Mouse (Mus musculus) limb, embryonic 14.5 days (tissue): ENCODE data around the gene Arpc1b. TPM values are rescaled to one million over a fixed set of nuclear protein-coding genes. Genes with fewer than 3 reads are reported as not detected.

ENCODE experiments used
- ATAC-seq: fragments of 200-750 bp; cut with Nextera tagmentation; 2 replicates; pipeline ENCODE4 v1.8.0; 2017; ENCODE audit warnings: low read depth, moderate number of reproducible peaks, moderate TSS enrichment; ENCODE audit not compliant: low FRiP score
- DNase-seq: peaks from one replicate; pipeline ENCODE4 v3.0.0-alpha.2; 2015; ENCODE audit warnings: low spot score
- H3K27ac ChIP-seq: fragments of 300-500 bp; sonication (generic); replicated peaks from 2 replicates; pipeline ENCODE4 v1.5.1; 2014; ENCODE audit warnings: low read depth, mild to moderate bottlenecking, low read length, moderate library complexity, mixed read lengths
- H3K27me3 ChIP-seq: fragments of 300-500 bp; sonication (generic); 2 replicates; pipeline ENCODE4 v1.6.1; 2014; ENCODE audit warnings: low read length, mixed read lengths; ENCODE audit not compliant: control insufficient read depth, insufficient read depth
- H3K36me3 ChIP-seq: fragments of 300-500 bp; sonication (generic); 2 replicates; pipeline ENCODE4 v1.6.1; 2014; ENCODE audit warnings: mild to moderate bottlenecking, low read length, moderate library complexity, mixed read lengths; ENCODE audit not compliant: control insufficient read depth, insufficient read depth
- H3K4me1 ChIP-seq: fragments of 300-500 bp; sonication (generic); 2 replicates; pipeline ENCODE4 v1.6.1; 2014; ENCODE audit warnings: antibody characterized with exemption, low read length, mixed read lengths; ENCODE audit not compliant: control insufficient read depth, insufficient read depth
- H3K4me2 ChIP-seq: fragments of 300-500 bp; sonication (generic); replicated peaks from 2 replicates; pipeline ENCODE4 v1.6.1; 2014; ENCODE audit warnings: low read depth, mild to moderate bottlenecking, low read length, moderate library complexity; ENCODE audit not compliant: severe bottlenecking
- H3K4me3 ChIP-seq: fragments of 300-500 bp; sonication (generic); replicated peaks from 2 replicates; pipeline ENCODE4 v1.5.1; 2014; ENCODE audit warnings: low read length
- H3K9ac ChIP-seq: fragments of 300-500 bp; sonication (generic); 2 replicates; pipeline ENCODE4 v1.6.1; 2014; ENCODE audit warnings: mild to moderate bottlenecking, low read depth, low read length, moderate library complexity; ENCODE audit not compliant: severe bottlenecking
- H3K9me3 ChIP-seq: fragments of 300-500 bp; sonication (generic); 2 replicates; pipeline ENCODE4 v1.6.1; 2016; ENCODE audit warnings: low read length; ENCODE audit not compliant: control insufficient read depth
- POLR2A ChIP-seq: fragments of 200-500 bp; IDR thresholded peaks from 2 replicates; pipeline ENCODE4 v1.8.0; 2012; ENCODE audit warnings: inconsistent platforms, mild to moderate bottlenecking, moderate library complexity, borderline replicate concordance; ENCODE audit not compliant: insufficient read depth, insufficient read length; ENCODE audit errors: extremely low read depth
- WGBS: fragments of 180-500 bp; shearing (Covaris S2); extraction: QIAGEN DNeasy Blood & Tissue Kit; methylation state at CpG from one replicate; pipeline ENCODE4 v1.1.7; 2014; 5-methylcytosine and 5-hydroxymethylcytosine counted together
- polyA plus RNA-seq, 2 experiments: library from polyadenylated mRNA; depleted of rRNA in 1 of 2; stranded (reverse) in 1 of 2; unstranded in 1 of 2; fragments of >200 nt; fragmentation: Nextera tagmentation in 1 of 2; extraction: Ambion mirVana in 1 of 2; gene quantifications; 2 replicates each; pipeline versions ENCODE4 v1.2.1 to v1.2.3; 2012 to 2014

Gene Arpc1b
- polyA plus RNA-seq, 2 experiments, result 214 to 340 TPM

- no peak for ATAC-seq
- Histone ChIP-seq H3K4me3 (no peak overlapping the region), H3K4me2 (no peak overlapping the region), H3K9me3 (no peaks in the 10 kb centered on the region), H3K27ac (no peak overlapping the region), H3K4me1 (no peaks in the 10 kb centered on the region), H3K36me3 (peaks cover 96% of the 10 kb centered on the region), H3K27me3 (no peaks in the 10 kb centered on the region), H3K9ac (no peak overlapping the region)
- TF ChIP-seq POLR2A, result no peak
- 93% methylated on average over 4 of the region's 4 CpGs for WGBS
- no peak for DNase-seq
Observed at GRCm38 (mm10) chr5:145102706-145103105, 11.3 kb upstream of the Arpc1b start.

DNA sequence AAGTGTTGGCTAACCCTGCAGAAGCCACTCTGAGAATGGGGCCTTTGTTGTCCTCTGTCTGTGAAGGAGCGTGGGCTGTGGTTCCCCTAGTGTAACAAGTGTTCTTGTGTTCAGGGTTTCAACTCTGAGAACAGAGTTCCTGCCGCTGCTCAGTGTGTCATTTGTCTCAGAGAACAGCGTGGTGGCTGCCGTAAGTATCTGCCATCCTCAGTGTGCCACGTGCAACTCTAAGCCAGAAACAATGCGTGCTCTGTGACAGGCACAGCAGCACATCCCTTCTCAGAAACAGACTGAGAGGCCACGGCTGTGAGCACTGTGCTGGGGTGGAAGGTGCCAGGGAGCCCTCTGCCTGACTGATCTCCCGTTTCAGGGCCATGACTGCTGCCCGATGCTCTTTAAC, 9.7 kb upstream of the Arpc1b start:
- Histone ChIP-seq H3K9me3 (no peaks in the 10 kb centered on the region), H3K4me2 (no peak overlapping the region), H3K27ac (no peak overlapping the region), H3K36me3 (peaks cover 95% of the 10 kb centered on the region), H3K4me1 (no peaks in the 10 kb centered on the region), H3K4me3 (no peak overlapping the region), H3K9ac (no peak overlapping the region), H3K27me3 (no peaks in the 10 kb centered on the region)
- WGBS, result 90% methylated on average over 9 of the region's 9 CpGs
- no peak for TF ChIP-seq POLR2A
- DNase-seq, result no peak
- ATAC-seq, result peak; percentile 50; the same call in 1 of the 2 replicates

DNA sequence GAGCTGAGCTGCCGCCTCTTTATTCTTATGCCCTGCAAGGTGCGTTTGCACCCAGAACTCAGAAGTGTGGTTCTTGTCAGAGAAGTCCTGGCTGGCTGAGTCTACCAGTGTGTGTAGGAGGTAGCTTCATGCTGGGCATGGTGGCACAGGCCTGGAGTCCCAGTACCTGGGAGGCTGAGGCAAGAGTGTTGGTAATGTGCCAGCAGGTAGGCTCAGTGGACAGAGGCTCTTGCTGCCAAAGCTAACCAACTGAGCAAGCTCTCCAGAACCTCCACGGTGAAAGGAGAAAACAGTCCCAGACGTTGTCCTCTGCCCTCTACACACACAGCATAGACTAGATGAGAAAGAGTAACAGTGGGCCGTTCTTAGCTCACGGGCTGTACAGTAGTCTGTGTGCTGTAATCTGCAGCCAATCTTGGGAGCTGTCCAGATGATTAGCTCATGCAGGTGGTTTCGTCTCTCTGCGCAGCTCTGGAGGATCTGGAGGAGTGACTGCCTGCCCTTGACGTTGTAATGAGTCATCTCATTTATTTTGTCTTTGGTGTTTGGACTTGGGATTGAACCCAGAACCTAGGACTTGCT, 8.2 kb upstream of the Arpc1b start:
- WGBS, result 96% methylated on average over 9 of the region's 9 CpGs
- ATAC-seq (no peak), DNase-seq (no peak)
- Histone ChIP-seq H3K9me3 (no peaks in the 10 kb centered on the region), H3K27me3 (no peaks in the 10 kb centered on the region), H3K4me1 (no peaks in the 10 kb centered on the region), H3K4me2 (no peak overlapping the region), H3K36me3 (peaks cover 95% of the 10 kb centered on the region), H3K4me3 (no peak overlapping the region), H3K27ac (no peak overlapping the region), H3K9ac (no peak overlapping the region)
- TF ChIP-seq POLR2A, result no peak

GRCm38 (mm10) chr5:145110401-145110800, 3.6 kb upstream of the Arpc1b start:
- Histone ChIP-seq H3K4me2 (no peak overlapping the region), H3K27me3 (no peaks in the 10 kb centered on the region), H3K4me3 (no peak overlapping the region), H3K36me3 (peaks cover 55% of the 10 kb centered on the region), H3K9me3 (no peaks in the 10 kb centered on the region), H3K27ac (no peak overlapping the region), H3K9ac (no peak overlapping the region), H3K4me1 (no peaks in the 10 kb centered on the region)
- TF ChIP-seq POLR2A, result no peak
- WGBS, result 88% methylated on average over 6 of the region's 6 CpGs
- DNase-seq, result no peak
- ATAC-seq, result no peak

DNA sequence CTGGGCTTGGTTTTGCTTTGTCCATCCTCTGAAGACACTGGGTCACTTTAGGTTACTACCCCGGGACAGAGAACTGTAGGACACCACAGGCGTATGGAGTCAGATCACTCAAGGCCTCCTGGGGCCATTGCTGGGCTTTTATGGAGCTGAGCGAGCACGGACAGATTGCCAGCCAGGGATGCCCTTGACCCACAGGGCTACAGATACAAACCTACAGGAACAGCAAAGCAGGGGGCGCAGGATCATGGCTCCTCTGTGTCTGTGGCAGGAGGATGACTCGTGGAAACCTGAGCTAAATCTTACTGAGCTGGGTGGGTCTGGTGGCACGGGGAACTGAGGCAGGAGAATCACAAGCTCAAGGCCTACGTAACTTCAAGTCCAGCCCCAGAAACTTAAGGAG, 1.4 kb upstream of the Arpc1b start:
- no peaks in the 10 kb centered on the region for H3K9me3 ChIP-seq
- H3K4me1 ChIP-seq, result peaks cover 17% of the 10 kb centered on the region
- no peak overlapping the region for H3K4me2 ChIP-seq
- H3K4me3 ChIP-seq, result no peak overlapping the region
- peaks cover 33% of the 10 kb centered on the region for H3K36me3 ChIP-seq
- no peak overlapping the region for H3K27ac ChIP-seq
- DNase-seq, result no peak
- H3K9ac ChIP-seq, result no peak overlapping the region
- ATAC-seq, result no peak
- H3K27me3 ChIP-seq, result no peaks in the 10 kb centered on the region
- TF ChIP-seq POLR2A, result no peak
- WGBS, result 75% methylated on average over 8 of the region's 8 CpGs
